Mouse (Mus musculus): ENCODE data around the gene 4931406P16Rik. TPM values are rescaled to one million over a fixed set of nuclear protein-coding genes. Genes with fewer than 3 reads are reported as not detected.
A peak's percentile ranks its signal among the peaks of the same experiment; 100 is the strongest.

4931406P16Rik gene
- 28.7 and 32.6 TPM in 2 replicates for polyA plus RNA-seq (2014; fragmentation: Nextera tagmentation; extraction: Ambion mirVana)

- ATAC-seq (replicated peaks; ENCODE audit: low FRiP score) = peak; percentile 89
- H3K9me3 ChIP-seq (ENCODE audit: control insufficient read depth, low read length) = no peaks in the 10 kb centered on the region
- WGBS = under 1% methylated on average over 38 of the region's 41 CpGs
Measured at GRCm38 (mm10) chr7:34313443-34313875, at the start of gene 4931406P16Rik. 4931406P16Rik (minus strand) TSS chr7:34313551.

GRCm38 (mm10) chr7:34355629-34356028, 42.3 kb upstream of the 4931406P16Rik start:
- 97% methylated on average over 4 of the region's 4 CpGs for WGBS
- DNase-seq (ENCODE audit: low spot score) (no peak), ATAC-seq (replicated peaks; ENCODE audit: low FRiP score) (no peak)

More at GRCm38 (mm10) chr7:34313443-34313875, at the start of gene 4931406P16Rik:
- peak within 1 kb of the TSS; percentile 90 for H3K9ac ChIP-seq (ENCODE audit: low read depth, low read length)
- 0 out of 2 replicates have a peak, but pooled peaks cover 2% of the 10 kb centered on the region for H3K36me3 ChIP-seq (ENCODE audit: control insufficient read depth, insufficient read depth, low read length)
- peak within 1 kb of the TSS; percentile 92 for H3K4me2 ChIP-seq
- H3K27me3 ChIP-seq (replicated peaks; ENCODE audit: control insufficient read depth, insufficient read depth, low read length) = no peaks in the 10 kb centered on the region
- peak within 1 kb of the TSS; percentile 97 for H3K27ac ChIP-seq (ENCODE audit: low read depth, low read length)
- H3K4me1 ChIP-seq (replicated peaks; ENCODE audit: control insufficient read depth, insufficient read depth, low read length) = peaks cover 6% of the 10 kb centered on the region; the same call in 1 of the 2 replicates
- H3K4me3 ChIP-seq (ENCODE audit: low read depth, low read length) = peak within 1 kb of the TSS; percentile 68
- DNase-seq (ENCODE audit: low spot score) = peak; percentile 90

GRCm38 (mm10) chr7:34351997-34352396, 38.6 kb upstream of the 4931406P16Rik start:
- Histone ChIP-seq H3K9me3 (ENCODE audit: control insufficient read depth, low read length) (no peaks in the 10 kb centered on the region), H3K4me1 (replicated peaks; ENCODE audit: control insufficient read depth, insufficient read depth, low read length) (no peaks in the 10 kb centered on the region), H3K36me3 (ENCODE audit: control insufficient read depth, insufficient read depth, low read length) (peaks cover 47% of the 10 kb centered on the region), H3K4me3 (ENCODE audit: low read depth, low read length) (no peak overlapping the region), H3K27me3 (replicated peaks; ENCODE audit: control insufficient read depth, insufficient read depth, low read length) (no peaks in the 10 kb centered on the region), H3K4me2 (no peak overlapping the region), H3K9ac (ENCODE audit: low read depth, low read length) (no peak overlapping the region), H3K27ac (ENCODE audit: low read depth, low read length) (no peak overlapping the region)
- DNase-seq (ENCODE audit: low spot score) (no peak), ATAC-seq (replicated peaks; ENCODE audit: low FRiP score) (no peak)
- WGBS = 94% methylated on average over 1 of the region's 1 CpGs

More at GRCm38 (mm10) chr7:34355629-34356028, 42.3 kb upstream of the 4931406P16Rik start:
- H3K4me3 ChIP-seq (ENCODE audit: low read depth, low read length) = no peak overlapping the region
- no peak overlapping the region for H3K9ac ChIP-seq (ENCODE audit: low read depth, low read length)
- H3K4me2 ChIP-seq = no peak overlapping the region
- H3K4me1 ChIP-seq (replicated peaks; ENCODE audit: control insufficient read depth, insufficient read depth, low read length) = no peaks in the 10 kb centered on the region
- no peak overlapping the region for H3K27ac ChIP-seq (ENCODE audit: low read depth, low read length)
- no peaks in the 10 kb centered on the region for H3K9me3 ChIP-seq (ENCODE audit: control insufficient read depth, low read length)
- no peaks in the 10 kb centered on the region for H3K27me3 ChIP-seq (replicated peaks; ENCODE audit: control insufficient read depth, insufficient read depth, low read length)
- H3K36me3 ChIP-seq (ENCODE audit: control insufficient read depth, insufficient read depth, low read length) = peaks cover 28% of the 10 kb centered on the region

- WGBS = 95% methylated on average over 5 of the region's 5 CpGs
- Histone ChIP-seq H3K27me3 (replicated peaks; ENCODE audit: control insufficient read depth, insufficient read depth, low read length) (no peaks in the 10 kb centered on the region), H3K9me3 (ENCODE audit: control insufficient read depth, low read length) (no peaks in the 10 kb centered on the region), H3K4me3 (ENCODE audit: low read depth, low read length) (no peak overlapping the region), H3K27ac (ENCODE audit: low read depth, low read length) (no peak overlapping the region), H3K36me3 (ENCODE audit: control insufficient read depth, insufficient read depth, low read length) (peaks cover 48% of the 10 kb centered on the region), H3K9ac (ENCODE audit: low read depth, low read length) (no peak overlapping the region), H3K4me2 (no peak overlapping the region), H3K4me1 (replicated peaks; ENCODE audit: control insufficient read depth, insufficient read depth, low read length) (no peaks in the 10 kb centered on the region)
- DNase-seq (ENCODE audit: low spot score) = no peak
- no peak for ATAC-seq (replicated peaks; ENCODE audit: low FRiP score)
Measured at GRCm38 (mm10) chr7:34350166-34350565, 36.8 kb upstream of the 4931406P16Rik start.

GRCm38 (mm10) chr7:34348011-34348410, 34.7 kb upstream of the 4931406P16Rik start:
- Histone ChIP-seq H3K4me1 (replicated peaks; ENCODE audit: control insufficient read depth, insufficient read depth, low read length) (no peaks in the 10 kb centered on the region), H3K4me3 (ENCODE audit: low read depth, low read length) (no peak overlapping the region), H3K9me3 (ENCODE audit: control insufficient read depth, low read length) (no peaks in the 10 kb centered on the region), H3K27ac (ENCODE audit: low read depth, low read length) (no peak overlapping the region), H3K9ac (ENCODE audit: low read depth, low read length) (no peak overlapping the region), H3K27me3 (replicated peaks; ENCODE audit: control insufficient read depth, insufficient read depth, low read length) (no peaks in the 10 kb centered on the region), H3K4me2 (no peak overlapping the region), H3K36me3 (ENCODE audit: control insufficient read depth, insufficient read depth, low read length) (peaks cover 57% of the 10 kb centered on the region)
- 69% methylated on average over 1 of the region's 1 CpGs for WGBS
- ATAC-seq (replicated peaks; ENCODE audit: low FRiP score) (no peak), DNase-seq (ENCODE audit: low spot score) (no peak)

- Histone ChIP-seq H3K27me3 (replicated peaks; ENCODE audit: control insufficient read depth, insufficient read depth, low read length) (no peaks in the 10 kb centered on the region), H3K9ac (ENCODE audit: low read depth, low read length) (no peak overlapping the region), H3K4me3 (ENCODE audit: low read depth, low read length) (no peak overlapping the region), H3K36me3 (ENCODE audit: control insufficient read depth, insufficient read depth, low read length) (peaks cover 60% of the 10 kb centered on the region), H3K4me1 (replicated peaks; ENCODE audit: control insufficient read depth, insufficient read depth, low read length) (no peaks in the 10 kb centered on the region), H3K27ac (ENCODE audit: low read depth, low read length) (no peak overlapping the region), H3K9me3 (ENCODE audit: control insufficient read depth, low read length) (no peaks in the 10 kb centered on the region), H3K4me2 (no peak overlapping the region)
- no peak for DNase-seq (ENCODE audit: low spot score)
- WGBS = 85% methylated on average over 3 of the region's 3 CpGs
- ATAC-seq (replicated peaks; ENCODE audit: low FRiP score) = no peak
Measured at GRCm38 (mm10) chr7:34347041-34347440, 33.7 kb upstream of the 4931406P16Rik start.

- H3K27ac ChIP-seq (ENCODE audit: low read depth, low read length) = no peak overlapping the region
- H3K36me3 ChIP-seq (ENCODE audit: control insufficient read depth, insufficient read depth, low read length) = peaks cover 64% of the 10 kb centered on the region
- DNase-seq (ENCODE audit: low spot score) = no peak
- no peaks in the 10 kb centered on the region for H3K9me3 ChIP-seq (ENCODE audit: control insufficient read depth, low read length)
- ATAC-seq (replicated peaks; ENCODE audit: low FRiP score) = no peak
- no peak overlapping the region for H3K4me3 ChIP-seq (ENCODE audit: low read depth, low read length)
- H3K27me3 ChIP-seq (replicated peaks; ENCODE audit: control insufficient read depth, insufficient read depth, low read length) = no peaks in the 10 kb centered on the region
- no peak overlapping the region for H3K9ac ChIP-seq (ENCODE audit: low read depth, low read length)
- H3K4me2 ChIP-seq = no peak overlapping the region
- WGBS = 69% methylated on average over 4 of the region's 4 CpGs
- no peaks in the 10 kb centered on the region for H3K4me1 ChIP-seq (replicated peaks; ENCODE audit: control insufficient read depth, insufficient read depth, low read length)
Measured at GRCm38 (mm10) chr7:34346505-34346904, 33.2 kb upstream of the 4931406P16Rik start.

- Histone ChIP-seq H3K9me3 (ENCODE audit: control insufficient read depth, low read length) (no peaks in the 10 kb centered on the region), H3K36me3 (ENCODE audit: control insufficient read depth, insufficient read depth, low read length) (peaks cover 39% of the 10 kb centered on the region), H3K27me3 (replicated peaks; ENCODE audit: control insufficient read depth, insufficient read depth, low read length) (no peaks in the 10 kb centered on the region), H3K4me2 (no peak overlapping the region), H3K4me1 (replicated peaks; ENCODE audit: control insufficient read depth, insufficient read depth, low read length) (no peaks in the 10 kb centered on the region), H3K4me3 (ENCODE audit: low read depth, low read length) (no peak overlapping the region), H3K27ac (ENCODE audit: low read depth, low read length) (no peak overlapping the region), H3K9ac (ENCODE audit: low read depth, low read length) (no peak overlapping the region)
- DNase-seq (ENCODE audit: low spot score) (no peak), ATAC-seq (replicated peaks; ENCODE audit: low FRiP score) (no peak)
- 84% methylated on average over 10 of the region's 10 CpGs for WGBS
Measured at GRCm38 (mm10) chr7:34342040-34342793, 28.9 kb upstream of the 4931406P16Rik start.

- ATAC-seq (replicated peaks; ENCODE audit: low FRiP score) (no peak), DNase-seq (ENCODE audit: low spot score) (no peak)
- WGBS = 82% methylated on average over 5 of the region's 5 CpGs
- H3K4me2 ChIP-seq = no peak overlapping the region
- H3K27me3 ChIP-seq (replicated peaks; ENCODE audit: control insufficient read depth, insufficient read depth, low read length) = no peaks in the 10 kb centered on the region
- H3K9ac ChIP-seq (ENCODE audit: low read depth, low read length) = no peak overlapping the region
- H3K9me3 ChIP-seq (ENCODE audit: control insufficient read depth, low read length) = 0 out of 2 replicates have a peak, but pooled peaks cover 3% of the 10 kb centered on the region
- H3K27ac ChIP-seq (ENCODE audit: low read depth, low read length) = no peak overlapping the region
- no peaks in the 10 kb centered on the region for H3K4me1 ChIP-seq (replicated peaks; ENCODE audit: control insufficient read depth, insufficient read depth, low read length)
- no peak overlapping the region for H3K4me3 ChIP-seq (ENCODE audit: low read depth, low read length)
- H3K36me3 ChIP-seq (ENCODE audit: control insufficient read depth, insufficient read depth, low read length) = peaks cover 37% of the 10 kb centered on the region
Measured at GRCm38 (mm10) chr7:34340841-34341240, 27.5 kb upstream of the 4931406P16Rik start.
